Mouse (Mus musculus): ENCODE results near the gene Usp15.

- TF ChIP-seq GATA1 (IDR thresholded peaks at IDR 0.05; ENCODE audit: low read length) (no peak), TAL1 (IDR thresholded peaks at IDR 0.05; ENCODE audit: low read length) (no peak)
Observed at GRCm38 (mm10) chr10:123148025-123148814, 48.6 kb downstream of the Usp15 start.

Measured in erythroblast, embryonic 14.5 days (primary cell).